Mouse (Mus musculus) liver, embryonic 12.5 days (tissue): ENCODE data around the gene Tas2r104. TPM values are rescaled to one million over a fixed set of nuclear protein-coding genes. Genes with fewer than 3 reads are reported as not detected.

Source experiments
- ATAC-seq: fragments of 200-750 bp; cut with Nextera tagmentation; 2 replicates; pipeline ENCODE4 v1.8.0; 2017; ENCODE audit warnings: moderate number of reproducible peaks, mild to moderate bottlenecking, moderate library complexity
- H3K27ac ChIP-seq: fragments of 300-500 bp; sonication (generic); 2 replicates; pipeline ENCODE4 v1.5.1; 2016; ENCODE audit warnings: mild to moderate bottlenecking
- H3K27me3 ChIP-seq: fragments of 300-500 bp; sonication (generic); replicated peaks from 2 replicates; pipeline ENCODE4 v1.6.1; 2016; ENCODE audit warnings: mild to moderate bottlenecking, moderate library complexity
- H3K36me3 ChIP-seq: fragments of 300-500 bp; sonication (generic); 2 replicates; pipeline ENCODE4 v1.6.1; 2016; ENCODE audit warnings: mild to moderate bottlenecking, moderate library complexity
- H3K4me1 ChIP-seq: fragments of 300-500 bp; sonication (generic); 2 replicates; pipeline ENCODE4 v1.6.1; 2016
- H3K4me2 ChIP-seq: fragments of 300-500 bp; sonication (generic); 2 replicates; pipeline ENCODE4 v1.6.1; 2016; ENCODE audit warnings: mild to moderate bottlenecking, moderate library complexity
- H3K4me3 ChIP-seq: fragments of 300-500 bp; sonication (generic); 2 replicates; pipeline ENCODE4 v1.5.1; 2016; ENCODE audit warnings: mild to moderate bottlenecking, moderate library complexity
- H3K9ac ChIP-seq: fragments of 300-500 bp; sonication (generic); 2 replicates; pipeline ENCODE4 v1.6.1; 2016; ENCODE audit warnings: mild to moderate bottlenecking, moderate library complexity
- H3K9me3 ChIP-seq: fragments of 300-500 bp; sonication (generic); replicated peaks from 2 replicates; pipeline ENCODE4 v1.6.1; 2016; ENCODE audit warnings: mild to moderate bottlenecking, moderate library complexity
- WGBS: fragments of 180-500 bp; shearing (Covaris S2); methylation state at CpG from one replicate; pipeline ENCODE4 v1.1.7; 2016; ENCODE audit not compliant: insufficient replicate concordance; 5-methylcytosine and 5-hydroxymethylcytosine counted together
- polyA plus RNA-seq: library from polyadenylated mRNA; unstranded; fragments of >200 nt; fragmentation: Nextera tagmentation; extraction: Ambion mirVana; gene quantifications from 2 replicates; pipeline ENCODE4 v1.2.1, GENCODE M21; 2016

Tas2r104 gene
- not detected in 2 replicates for polyA plus RNA-seq

DNA sequence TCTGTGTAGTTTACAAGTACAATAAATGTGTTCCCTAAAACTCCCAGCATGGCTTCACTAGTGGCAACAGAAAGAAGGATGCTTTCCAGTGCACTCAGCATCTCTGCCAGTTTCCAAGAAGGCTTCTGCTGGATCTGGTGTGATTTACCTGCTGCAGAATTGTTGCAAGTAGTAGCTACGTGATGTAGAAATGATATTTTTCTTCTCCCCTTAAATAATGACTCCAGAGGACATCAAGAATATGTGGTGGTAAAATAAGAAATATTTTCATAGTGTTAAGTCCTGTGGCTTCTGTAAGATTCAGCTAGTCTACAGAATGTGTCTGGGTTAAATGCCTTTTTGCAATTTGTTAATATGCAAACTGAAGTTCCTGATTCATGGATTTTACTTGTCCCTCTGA is at the start of gene Tas2r104:
TSS of gene Tas2r104 (minus strand) at position 101 of the 400 bp plus-strand sequence.
- H3K27me3 ChIP-seq: no peaks in the 10 kb centered on the region
- H3K36me3 ChIP-seq: no peaks in the 10 kb centered on the region
- no peak for ATAC-seq
- H3K4me1 ChIP-seq: no peaks in the 10 kb centered on the region
- H3K9ac ChIP-seq: no peak within 1 kb of the TSS
- no peak within 1 kb of the TSS for H3K27ac ChIP-seq
- no peaks in the 10 kb centered on the region for H3K9me3 ChIP-seq
- H3K4me2 ChIP-seq: no peak within 1 kb of the TSS
- no peak within 1 kb of the TSS for H3K4me3 ChIP-seq
- WGBS: 54% methylated on average over 1 of the region's 1 CpGs

DNA sequence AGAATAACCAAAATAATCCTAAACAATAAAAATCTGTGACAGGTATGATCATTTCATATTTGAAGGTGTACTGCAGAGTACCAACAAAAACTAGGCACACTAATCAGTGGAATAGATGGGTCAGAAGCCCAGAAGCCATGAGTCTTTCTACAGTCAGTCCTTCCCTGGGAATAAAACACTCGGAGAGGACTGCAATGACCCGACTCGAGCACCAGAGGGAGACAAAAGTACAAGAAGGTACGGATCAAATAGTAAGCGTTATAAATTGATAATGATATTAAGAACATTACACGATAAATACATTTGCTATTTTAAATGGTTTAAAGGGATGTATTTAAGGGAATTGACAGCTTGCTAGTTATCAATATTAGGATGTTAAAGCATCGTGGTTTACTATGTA is 27.3 kb upstream of the Tas2r104 start:
- H3K27me3 ChIP-seq: no peaks in the 10 kb centered on the region
- no peak overlapping the region for H3K4me2 ChIP-seq
- no peak overlapping the region for H3K4me3 ChIP-seq
- peaks cover 8% of the 10 kb centered on the region; the same call in 1 of the 2 replicates for H3K9me3 ChIP-seq
- ATAC-seq: no peak
- H3K27ac ChIP-seq: no peak overlapping the region
- 34% methylated on average over 7 of the region's 7 CpGs for WGBS
- H3K9ac ChIP-seq: no peak overlapping the region
- H3K36me3 ChIP-seq: no peaks in the 10 kb centered on the region
- H3K4me1 ChIP-seq: no peaks in the 10 kb centered on the region

DNA sequence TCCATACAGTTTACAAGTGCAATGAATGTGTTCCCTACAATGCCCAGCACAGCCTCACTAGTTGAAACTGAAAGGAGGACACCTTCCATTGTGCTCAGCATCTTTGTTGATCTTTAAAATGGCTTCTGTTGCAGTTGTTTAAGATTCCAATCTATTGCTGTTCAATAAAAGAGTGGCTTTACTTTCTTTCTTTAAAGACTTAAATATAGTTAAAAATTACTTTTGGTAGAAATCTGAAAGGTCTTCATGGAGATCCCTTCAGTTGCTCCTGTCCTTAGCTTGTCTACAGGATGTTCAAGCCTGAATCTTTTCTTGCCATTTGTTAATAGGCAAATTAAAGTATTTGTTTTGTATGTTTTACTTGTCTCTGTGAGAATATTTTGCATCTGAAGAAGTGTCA is 4.4 kb upstream of the Tas2r104 start, which contains the start of gene Tas2r114:
TSS of gene Tas2r114 (minus strand) at position 101 of the 400 bp plus-strand sequence.
- no peaks in the 10 kb centered on the region for H3K27me3 ChIP-seq
- H3K9ac ChIP-seq: no peak within 1 kb of the TSS
- H3K27ac ChIP-seq: no peak within 1 kb of the TSS
- no peaks in the 10 kb centered on the region for H3K36me3 ChIP-seq
- ATAC-seq: no peak
- no peaks in the 10 kb centered on the region for H3K9me3 ChIP-seq
- no peak within 1 kb of the TSS for H3K4me2 ChIP-seq
- H3K4me3 ChIP-seq: no peak within 1 kb of the TSS
- H3K4me1 ChIP-seq: no peaks in the 10 kb centered on the region

DNA sequence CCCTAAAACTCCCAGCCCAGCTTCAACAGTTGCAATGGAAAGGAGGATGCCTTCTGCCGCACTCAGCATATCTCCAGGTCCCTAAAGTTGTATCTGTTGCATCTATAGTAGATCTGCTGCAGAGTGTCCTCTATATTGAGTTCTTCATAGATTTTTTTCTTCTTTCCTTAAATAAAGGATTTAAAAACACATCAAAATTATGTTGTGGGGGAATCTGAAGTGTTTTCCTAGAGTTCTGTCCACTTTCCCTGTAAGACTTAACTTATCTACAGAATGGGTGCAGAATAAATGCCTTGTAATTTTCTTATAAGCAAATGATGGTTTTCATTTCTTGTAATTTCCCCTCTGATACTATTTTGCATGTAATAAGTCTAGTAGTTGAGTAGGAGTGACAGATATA is 1.9 kb upstream of the Tas2r104 start, which contains the start of gene Tas2r105:
TSS of gene Tas2r105 (minus strand) at position 101 of the 400 bp plus-strand sequence.
- H3K4me1 ChIP-seq: no peaks in the 10 kb centered on the region
- H3K36me3 ChIP-seq: no peaks in the 10 kb centered on the region
- no peak within 1 kb of the TSS for H3K27ac ChIP-seq
- 50% methylated on average over 1 of the region's 1 CpGs for WGBS
- H3K4me2 ChIP-seq: no peak within 1 kb of the TSS
- no peak for ATAC-seq
- H3K4me3 ChIP-seq: no peak within 1 kb of the TSS
- no peaks in the 10 kb centered on the region for H3K9me3 ChIP-seq
- H3K27me3 ChIP-seq: no peaks in the 10 kb centered on the region
- H3K9ac ChIP-seq: no peak within 1 kb of the TSS

DNA sequence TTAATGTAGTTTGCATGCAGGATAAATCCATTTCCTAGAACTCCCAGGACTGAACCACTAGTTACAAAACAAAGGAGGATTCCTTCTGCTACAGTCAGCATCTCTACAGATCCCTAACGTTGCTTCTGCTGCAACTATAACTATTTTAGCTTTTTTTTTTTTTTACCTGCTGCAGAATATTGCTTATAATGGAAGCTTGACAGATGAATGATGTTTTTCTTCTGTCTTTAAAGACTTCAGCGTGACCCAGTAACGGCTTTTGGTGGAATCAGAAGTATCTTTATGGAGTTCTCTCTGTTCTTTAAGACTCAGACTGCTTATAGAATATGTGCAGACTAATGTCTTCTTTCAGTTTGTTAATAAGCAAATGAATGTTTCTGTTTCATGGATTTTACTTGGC is 6.8 kb downstream of the Tas2r104 start, which contains the start of gene Tas2r106:
TSS of gene Tas2r106 (minus strand) at position 101 of the 400 bp plus-strand sequence.
- no peak within 1 kb of the TSS for H3K27ac ChIP-seq
- no peaks in the 10 kb centered on the region; the same call in 1 of the 2 replicates for H3K9me3 ChIP-seq
- 43% methylated on average over 3 of the region's 3 CpGs for WGBS
- H3K4me3 ChIP-seq: no peak within 1 kb of the TSS
- ATAC-seq: no peak
- no peaks in the 10 kb centered on the region for H3K36me3 ChIP-seq
- H3K27me3 ChIP-seq: no peaks in the 10 kb centered on the region
- no peaks in the 10 kb centered on the region for H3K4me1 ChIP-seq
- H3K9ac ChIP-seq: no peak within 1 kb of the TSS
- H3K4me2 ChIP-seq: no peak within 1 kb of the TSS

DNA sequence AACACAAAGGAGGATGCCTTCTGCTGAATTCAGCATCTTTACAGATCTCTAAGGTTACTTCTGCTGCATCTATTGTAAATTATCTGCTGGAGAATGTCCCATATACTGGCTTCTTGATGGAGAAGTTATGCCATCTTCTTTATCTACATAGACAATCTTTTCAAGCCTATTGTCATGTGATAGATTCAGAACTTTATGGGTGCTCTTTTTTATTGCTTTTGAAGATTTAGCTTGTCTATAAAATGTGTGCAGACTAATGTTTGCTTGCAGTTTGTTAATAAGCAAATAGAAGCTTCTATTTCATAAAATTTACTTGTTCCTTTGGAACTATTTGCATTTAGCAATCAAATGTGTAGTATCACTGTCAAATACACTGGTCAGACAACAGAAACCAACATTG is 25.5 kb downstream of the Tas2r104 start, which contains the start of gene Tas2r107:
TSS of gene Tas2r107 (minus strand) at position 101 of the 400 bp plus-strand sequence.
- no peak within 1 kb of the TSS for H3K4me3 ChIP-seq
- no peaks in the 10 kb centered on the region for H3K27me3 ChIP-seq
- H3K27ac ChIP-seq: no peak within 1 kb of the TSS
- H3K36me3 ChIP-seq: no peaks in the 10 kb centered on the region
- H3K4me1 ChIP-seq: no peaks in the 10 kb centered on the region
- H3K9me3 ChIP-seq: no peaks in the 10 kb centered on the region
- no peak within 1 kb of the TSS for H3K9ac ChIP-seq
- no peak within 1 kb of the TSS for H3K4me2 ChIP-seq
- ATAC-seq: no peak

Other genes with a start within 250 kb of the Tas2r104 start
- not detected in 2 replicates for gene 5430401F13Rik, start 199.3 kb downstream of the Tas2r104 start, polyA plus RNA-seq
- gene Gm6619, start 199.3 kb downstream of the Tas2r104 start, polyA plus RNA-seq: not detected in 2 replicates
- not detected in 2 replicates for gene Tas2r130, start 54.8 kb downstream of the Tas2r104 start, polyA plus RNA-seq
- not detected in 2 replicates for gene Tas2r107, start 25.6 kb downstream of the Tas2r104 start, polyA plus RNA-seq
- gene Tas2r106, start 6.9 kb downstream of the Tas2r104 start, polyA plus RNA-seq: not detected in 2 replicates
- gene Tas2r105, start 1.8 kb upstream of the Tas2r104 start, polyA plus RNA-seq: not detected in 2 replicates
- gene Tas2r114, start 4.3 kb upstream of the Tas2r104 start, polyA plus RNA-seq: not detected in 2 replicates